Mouse (Mus musculus) lung, postnatal 25 days (tissue): ENCODE data around the gene Chaf1b.
A peak's percentile ranks its signal among the peaks of the same experiment; 100 is the strongest.

Experiments used
- DNase-seq: peaks from one replicate; pipeline ENCODE4 v3.0.0; 2022; ENCODE audit warnings: low spot score

Gene Chaf1b

DNA sequence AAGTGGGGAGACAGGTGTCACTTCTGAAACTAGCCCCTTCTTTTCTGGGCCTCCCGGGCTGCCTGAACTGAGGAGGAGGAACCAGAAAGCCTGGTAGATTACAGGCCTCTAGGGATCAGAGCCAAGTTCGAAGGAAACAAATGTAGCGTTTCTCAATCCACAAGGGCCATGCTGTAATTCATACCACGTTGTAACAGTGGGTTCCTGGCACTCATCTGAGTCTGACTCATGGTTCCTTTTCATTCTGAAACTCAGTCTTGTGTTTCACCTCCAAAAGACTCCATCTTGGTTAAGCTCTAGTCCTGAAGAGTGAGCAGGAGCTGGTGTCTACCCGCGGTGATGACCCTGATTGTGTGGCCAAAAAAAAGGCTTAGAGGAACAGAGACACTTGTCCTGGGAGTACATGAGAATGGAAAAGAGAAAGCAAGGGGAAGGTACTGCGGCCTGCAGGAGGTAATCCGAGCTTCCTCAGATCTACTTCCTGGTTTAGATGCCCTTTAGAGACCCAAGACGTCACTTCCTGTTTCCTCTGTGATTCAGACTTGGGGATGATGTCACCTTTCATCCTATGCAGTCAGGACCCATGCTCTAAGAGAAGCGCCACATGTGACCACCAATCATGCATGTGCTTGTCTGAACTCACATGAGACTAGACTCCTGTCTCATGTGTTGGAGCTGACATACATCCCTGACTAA, 30.3 kb downstream of the Chaf1b start:
- DNase-seq, result peak; percentile 68

DNA sequence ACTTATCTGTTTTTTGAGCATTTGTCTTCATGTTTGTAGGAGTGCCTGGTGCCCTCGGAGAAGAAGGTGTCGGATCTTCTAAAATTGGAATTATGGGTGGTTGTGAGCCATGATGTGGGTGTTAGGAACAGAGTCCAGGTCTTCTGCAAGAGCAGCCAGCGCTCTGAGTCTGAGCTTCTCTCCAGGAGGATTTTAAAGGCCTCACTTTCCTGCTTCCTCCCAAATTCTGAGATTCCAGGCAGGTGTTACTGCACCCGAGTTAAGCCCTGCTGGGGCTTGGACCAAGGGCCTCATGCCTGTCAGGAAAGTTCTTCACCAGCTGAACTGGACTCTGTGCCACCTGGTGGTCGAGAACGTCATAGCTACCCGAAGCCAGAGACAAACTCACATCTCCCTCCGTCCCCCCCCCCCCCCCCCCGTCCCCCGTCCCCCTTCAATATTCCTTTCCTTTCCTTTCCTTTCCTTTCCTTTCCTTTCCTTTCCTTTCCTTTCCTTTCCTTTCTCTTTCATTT, 31.7 kb downstream of the Chaf1b start:
- peak; percentile 55 for DNase-seq

DNA sequence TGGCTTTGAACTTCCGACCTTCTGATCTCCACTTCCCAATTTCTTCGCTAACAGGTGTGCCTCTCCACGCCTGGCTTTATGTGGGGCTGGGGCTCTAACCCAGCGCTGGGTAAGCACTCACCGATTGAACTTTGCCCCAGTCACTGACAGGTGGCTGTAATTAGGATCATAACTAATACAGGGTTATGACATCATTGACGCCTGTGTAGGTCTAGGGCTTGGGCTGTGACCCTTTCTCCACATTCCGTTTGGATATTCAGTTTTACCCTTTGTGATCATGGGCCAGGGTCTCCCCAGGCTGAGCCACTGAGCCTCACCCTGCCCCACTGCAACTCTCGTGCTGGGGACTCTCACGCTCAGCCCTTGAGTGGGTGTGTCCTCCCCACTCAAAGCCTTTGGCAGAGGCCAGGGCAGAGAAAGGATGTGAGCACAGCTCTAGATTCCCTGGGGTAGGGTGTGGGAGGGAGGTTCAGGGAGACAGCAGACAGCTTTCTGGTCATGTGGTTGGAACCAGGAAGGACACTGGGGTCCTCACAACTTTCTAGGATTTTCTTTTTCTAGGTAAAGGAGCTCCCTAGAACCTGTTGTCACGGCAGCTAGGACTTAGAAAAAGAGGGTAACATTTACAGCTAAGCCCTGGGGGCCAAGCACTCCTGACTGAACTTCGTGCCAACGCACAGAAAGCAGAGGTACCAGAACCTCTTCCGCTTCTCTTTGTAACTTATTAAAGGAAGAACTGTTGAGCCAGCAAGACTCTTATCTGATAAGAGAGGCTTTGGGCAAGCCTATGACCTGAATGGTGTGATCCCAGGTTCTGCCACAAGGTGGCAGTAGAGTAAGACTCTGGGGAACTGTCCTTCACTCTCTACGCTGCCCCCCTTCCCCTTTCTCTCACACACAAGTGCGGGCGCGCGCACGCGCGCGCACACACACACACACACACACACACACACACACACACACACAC, 34.3 kb downstream of the Chaf1b start:
- peak; percentile 83 for DNase-seq

DNA sequence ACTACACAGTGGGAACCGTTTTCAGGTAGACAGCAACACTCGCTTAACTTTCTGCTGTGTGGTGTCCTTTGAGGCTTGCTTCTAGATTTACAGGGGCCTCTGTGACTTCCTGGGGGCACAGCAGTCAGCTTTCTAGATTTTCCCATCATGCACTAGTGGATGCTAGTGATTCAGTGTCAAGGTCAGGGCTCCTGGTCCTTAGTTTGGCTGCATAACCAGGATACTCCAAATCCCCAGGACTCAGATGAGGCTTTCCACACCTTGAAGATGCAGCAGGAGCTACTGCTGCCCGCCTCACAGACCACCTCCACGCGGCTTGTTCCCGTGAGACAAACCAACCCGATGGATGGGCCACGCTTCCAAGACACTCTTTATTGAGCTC, 35.0 kb downstream of the Chaf1b start:
- no peak for DNase-seq

DNA sequence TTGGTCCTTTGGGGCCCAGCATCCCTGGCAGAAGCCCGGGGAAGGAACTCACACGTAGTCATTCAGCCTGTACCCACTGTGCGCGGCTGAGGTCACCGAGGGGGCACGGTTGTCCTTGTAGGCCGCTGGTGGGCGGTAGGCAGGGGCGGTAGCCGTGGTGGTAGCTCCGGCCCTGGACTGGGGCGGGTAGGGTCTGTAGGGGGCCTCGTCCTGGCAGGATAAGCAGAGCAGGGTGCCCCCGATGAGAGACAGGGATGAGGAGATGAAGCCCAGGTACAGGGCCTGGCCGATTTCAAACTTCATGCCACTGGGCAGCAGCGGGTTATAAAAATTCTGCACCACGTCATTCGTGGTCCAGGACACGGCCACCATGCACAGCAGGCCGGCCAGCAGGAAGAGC, 35.5 kb downstream of the Chaf1b start:
- no peak for DNase-seq

DNA sequence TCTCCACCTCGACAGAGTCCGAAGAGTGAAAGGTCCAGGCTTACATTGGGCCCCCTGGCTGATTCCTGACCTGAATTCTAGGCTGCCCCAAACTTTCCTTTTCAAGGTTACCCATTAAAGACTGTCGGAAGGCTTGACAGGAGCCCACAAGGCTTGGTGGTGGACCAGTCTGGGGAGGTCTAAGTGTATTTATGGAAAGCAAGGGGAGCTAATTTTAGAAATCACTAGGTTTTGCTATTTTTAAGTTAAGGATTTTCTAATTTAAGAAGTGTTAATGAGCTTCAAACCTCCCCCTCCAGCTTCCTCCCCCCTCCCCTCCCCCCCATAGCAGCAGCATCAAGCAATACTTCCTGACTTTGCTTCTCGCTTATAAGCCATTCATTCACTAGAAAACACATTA, 37.0 kb downstream of the Chaf1b start:
- DNase-seq, result no peak

DNA sequence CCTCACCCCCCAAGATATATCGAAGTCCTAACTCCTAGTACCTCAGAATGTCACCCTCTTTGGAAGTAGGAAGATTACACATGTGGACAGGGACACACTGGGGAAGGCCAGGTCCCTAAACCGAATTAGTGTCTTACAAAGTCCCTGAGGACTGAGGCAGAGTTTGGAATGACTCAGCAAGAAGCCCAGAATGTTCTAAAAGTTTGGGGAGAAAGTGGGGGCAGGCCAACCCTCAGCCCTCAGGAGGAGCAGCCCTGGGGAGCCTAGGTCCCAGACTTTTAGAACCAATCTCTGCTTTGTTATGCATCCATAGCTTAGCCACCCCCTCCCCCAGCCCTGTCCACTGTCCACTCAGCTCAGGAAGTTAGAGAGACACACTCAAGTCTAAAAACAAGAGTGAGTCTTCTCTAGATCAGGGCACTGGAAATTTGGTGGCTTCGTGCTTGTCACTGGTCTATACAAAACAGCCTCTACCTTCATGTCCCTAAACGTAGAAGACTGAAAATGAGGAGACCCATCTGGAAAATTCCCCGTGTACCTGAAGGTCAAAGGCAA, 39.2 kb downstream of the Chaf1b start:
- no peak for DNase-seq

DNA sequence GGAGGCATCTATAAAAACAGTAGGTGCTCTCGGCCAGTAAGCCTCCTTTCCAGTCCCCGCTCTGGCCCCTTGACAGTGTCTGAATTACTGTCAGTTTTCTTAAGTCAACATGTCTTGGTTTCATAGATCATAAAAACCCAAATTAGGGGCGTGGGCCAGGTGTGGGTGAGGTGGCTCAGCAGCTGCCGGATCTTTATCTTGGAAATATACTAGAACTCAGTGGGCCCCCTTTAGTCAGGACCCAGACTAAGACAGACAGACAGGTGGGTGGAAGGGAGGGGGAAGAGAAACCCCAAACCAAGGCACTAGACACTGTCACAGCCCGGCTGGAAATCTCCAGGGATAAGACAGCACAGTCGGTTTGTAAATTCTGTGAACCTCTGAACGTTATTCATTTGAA, 40.1 kb downstream of the Chaf1b start:
- DNase-seq, result no peak

DNA sequence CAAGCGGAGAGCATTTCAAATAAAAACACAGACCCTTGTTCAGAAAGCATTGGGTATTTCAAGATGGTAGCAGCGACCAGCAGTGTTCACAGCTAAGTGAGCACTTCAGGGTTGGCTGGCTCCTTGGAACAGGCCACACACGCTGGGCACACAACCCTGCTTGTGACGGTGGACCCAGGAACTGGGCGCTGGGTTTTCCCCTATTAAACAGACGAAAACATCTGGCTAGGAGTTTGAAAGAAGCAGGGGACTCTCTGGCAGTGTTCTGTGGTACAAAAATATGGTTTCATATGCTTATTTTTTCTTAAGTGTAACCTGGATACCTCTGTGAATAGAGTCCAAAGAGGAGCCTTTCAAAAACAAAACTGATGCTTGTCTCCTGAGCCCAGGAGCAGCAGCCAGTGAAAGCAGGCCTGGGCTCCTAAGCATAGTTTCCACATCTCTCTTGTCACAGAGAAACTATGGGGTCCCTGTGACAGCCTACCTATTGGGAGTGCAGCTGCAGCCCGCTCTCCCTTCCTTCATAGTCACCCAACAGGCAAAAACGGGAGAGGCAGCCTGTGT, 42.1 kb downstream of the Chaf1b start:
- DNase-seq, result no peak

DNA sequence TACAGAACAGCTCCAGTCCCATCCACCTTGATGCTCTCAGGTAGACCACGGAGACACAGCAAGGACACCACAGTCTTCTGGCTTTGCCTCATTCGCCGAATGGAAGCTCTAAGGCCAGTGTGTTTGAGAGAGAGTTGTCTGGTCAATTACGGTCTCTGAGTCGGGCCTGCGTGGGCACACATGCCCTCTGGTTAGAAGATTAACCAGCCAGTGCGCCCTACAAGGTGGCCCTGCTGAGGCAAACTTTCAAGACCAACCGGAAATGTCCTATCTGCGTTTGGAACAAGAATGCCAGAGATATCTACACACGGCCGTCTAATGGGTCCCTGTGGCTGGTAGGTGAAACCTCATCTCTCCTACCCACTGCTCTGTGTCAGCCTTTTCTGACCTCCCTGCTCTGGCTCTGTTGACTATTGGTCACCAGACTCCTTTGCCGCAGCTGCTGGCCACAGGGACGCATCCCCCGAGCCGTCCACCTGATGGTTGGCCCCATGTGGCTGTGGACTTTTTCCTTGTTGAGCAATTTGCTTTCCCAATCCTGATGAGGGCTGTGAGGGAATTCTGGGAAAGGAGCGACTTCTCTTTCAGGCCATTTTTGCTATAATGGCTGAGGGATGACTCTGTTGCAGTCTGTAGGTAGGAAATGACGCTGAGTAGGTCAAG, 45.8 kb downstream of the Chaf1b start:
- no peak for DNase-seq

DNA sequence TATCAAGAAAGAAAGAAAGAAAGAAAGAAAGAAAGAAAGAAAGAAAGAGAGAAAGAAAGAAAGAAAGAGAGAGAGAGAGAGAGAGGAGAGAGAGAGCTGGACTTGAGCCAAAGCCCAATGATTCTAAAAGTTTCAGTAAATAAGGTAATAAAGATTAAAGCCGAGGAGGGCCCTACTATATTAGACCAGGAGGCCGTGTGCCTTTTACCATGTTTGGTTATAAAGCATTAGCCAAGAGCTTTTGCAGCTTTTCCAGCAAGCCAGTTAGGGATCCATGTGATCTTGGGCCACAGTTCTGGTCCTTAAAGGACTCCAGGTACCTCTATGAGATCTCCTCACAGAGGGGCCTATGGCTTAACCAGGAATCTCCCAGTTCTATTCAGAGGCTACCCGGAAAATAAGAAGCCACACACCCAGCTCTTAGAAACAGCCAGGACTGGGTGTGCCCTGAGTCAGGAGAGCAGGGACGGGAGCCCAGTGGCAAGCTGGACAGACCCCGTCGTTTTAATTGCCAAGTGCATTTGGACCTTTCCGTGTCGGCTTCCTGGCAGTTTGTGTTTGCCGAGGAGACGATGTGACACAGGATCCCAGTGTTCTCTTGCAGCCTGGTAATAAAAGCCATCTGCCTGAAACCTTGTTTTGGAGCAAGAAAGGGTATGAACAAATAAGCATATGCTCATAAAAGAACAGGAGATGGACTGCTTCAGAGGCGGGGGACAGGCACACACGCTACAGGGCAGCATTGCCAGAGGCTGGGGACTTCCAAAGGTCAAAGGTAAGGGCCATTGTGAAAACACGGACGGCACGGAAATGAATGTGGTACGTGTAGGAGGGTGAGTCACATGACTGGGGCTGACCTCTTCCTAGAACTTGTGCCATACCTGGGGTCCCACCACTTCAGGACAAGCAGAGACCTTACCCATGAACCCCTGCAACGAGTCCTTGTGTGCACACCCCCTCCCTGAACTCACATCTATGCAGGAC, 48.8 kb downstream of the Chaf1b start:
- DNase-seq, result no peak

DNA sequence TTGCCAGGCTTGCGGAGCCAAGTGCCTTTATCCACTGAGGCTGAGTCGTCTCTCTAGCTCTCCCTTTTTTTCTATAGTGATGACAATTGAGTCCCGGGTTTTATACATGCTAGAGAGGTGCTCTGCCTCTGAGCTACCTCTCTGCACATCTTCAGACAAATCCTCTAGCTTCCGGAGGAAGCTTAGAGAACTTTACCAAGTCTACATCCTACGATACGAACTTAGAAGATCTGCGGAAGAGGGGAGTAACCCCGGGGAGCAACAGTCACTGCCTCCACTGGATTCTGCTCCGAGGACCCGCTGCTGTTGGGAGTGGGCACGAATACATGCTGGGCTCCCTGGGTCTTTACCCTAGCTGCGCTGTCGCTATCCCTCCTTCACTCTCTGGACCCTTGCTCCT, 50.9 kb downstream of the Chaf1b start:
- no peak for DNase-seq

DNA sequence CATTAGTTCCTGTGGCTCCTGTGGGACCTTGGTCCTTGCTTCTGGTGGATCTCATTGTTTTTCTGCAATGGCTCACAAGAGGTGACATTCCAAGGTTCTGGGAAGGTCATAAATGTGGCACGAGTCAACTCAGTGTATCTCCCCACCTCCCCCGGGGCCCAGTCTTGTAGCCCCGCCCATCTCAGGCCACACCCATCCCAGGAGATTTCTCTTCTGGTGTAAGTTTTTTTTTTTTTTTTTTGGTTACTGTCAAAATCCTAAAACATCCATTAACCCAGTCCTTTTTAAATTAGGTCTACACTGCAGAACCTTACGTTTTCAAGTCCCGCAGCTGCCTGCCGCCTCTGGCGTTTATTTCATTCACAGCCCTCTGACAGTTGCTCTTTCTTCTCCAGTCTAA, 51.3 kb downstream of the Chaf1b start:
- DNase-seq, result no peak

DNA sequence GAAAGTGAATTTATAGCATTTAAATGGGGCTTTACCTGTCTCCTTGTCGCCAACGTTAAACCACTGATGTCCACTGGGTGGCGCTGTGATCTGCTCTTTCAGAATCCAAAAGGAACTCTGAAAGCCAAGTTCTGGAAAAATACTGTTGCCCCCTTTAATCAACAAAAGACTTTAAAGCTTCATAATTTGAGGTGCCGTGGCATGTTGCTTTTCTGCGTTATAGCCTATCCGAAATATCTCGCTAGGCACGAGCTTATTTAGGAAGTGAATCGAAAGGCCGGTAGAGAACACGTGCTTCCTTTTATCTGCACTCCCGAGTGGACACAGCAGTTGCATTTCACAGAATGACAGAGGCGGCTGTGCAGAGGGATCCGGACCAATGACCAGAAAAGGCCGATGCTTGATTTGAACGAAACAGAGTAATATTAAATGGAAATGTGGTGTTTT, 54.7 kb downstream of the Chaf1b start:
- DNase-seq, result peak; percentile 44

DNA sequence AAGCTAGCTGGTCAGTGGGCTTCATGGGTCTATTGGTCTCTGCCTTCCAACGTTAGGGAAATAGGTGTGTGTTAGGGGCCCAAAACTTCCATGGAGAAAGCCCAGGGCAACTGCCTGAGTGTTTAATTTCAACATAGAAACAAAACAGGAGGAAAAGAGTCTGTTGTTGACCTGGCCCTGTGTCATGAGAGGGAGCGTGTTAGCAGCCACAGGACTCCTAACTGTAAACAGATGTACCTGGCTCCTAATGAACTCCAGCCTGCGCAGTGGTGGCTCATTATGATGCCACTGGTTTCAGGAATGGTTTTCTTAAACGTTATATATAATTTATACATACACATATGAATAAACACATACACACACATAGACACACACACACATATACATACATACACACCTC, 56.3 kb downstream of the Chaf1b start:
- DNase-seq, result no peak

DNA sequence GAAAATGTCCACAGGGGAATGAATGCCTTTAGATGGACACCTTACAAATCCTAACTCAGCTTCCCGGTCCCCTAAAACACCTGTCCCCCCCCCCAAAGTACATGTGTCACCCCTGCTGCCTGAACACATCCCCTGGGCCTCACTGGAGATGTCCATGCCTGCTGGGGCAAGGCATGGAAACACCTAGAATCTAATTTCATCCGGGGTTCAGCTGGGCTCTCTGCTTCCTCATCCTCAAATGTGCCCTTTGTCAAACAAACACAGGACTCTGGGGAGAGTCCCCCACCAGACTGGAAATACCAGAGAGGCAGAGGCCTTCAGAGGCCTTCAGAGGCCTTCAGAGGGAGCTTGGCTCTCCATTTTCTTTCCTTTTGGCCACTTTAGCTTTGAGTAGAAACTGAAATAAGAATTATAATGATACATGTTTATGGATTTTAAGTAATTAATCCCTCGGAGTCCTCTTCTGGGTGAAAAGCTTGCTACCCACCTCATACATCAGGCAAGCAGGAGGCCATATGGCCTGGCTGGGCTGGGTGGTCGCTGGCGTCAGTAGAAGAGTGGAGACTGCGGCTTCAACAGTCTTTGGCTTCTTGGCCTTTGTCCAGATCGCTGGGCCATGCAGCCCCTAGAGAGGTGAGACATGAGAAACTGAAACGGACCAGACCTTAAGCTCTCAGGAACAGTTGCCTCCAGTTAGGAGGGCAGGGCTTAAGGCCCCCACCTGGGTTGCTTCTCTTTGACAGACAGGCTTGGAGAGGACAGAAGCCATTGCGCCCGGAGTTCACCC, 58.3 kb downstream of the Chaf1b start:
- DNase-seq, result no peak

DNA sequence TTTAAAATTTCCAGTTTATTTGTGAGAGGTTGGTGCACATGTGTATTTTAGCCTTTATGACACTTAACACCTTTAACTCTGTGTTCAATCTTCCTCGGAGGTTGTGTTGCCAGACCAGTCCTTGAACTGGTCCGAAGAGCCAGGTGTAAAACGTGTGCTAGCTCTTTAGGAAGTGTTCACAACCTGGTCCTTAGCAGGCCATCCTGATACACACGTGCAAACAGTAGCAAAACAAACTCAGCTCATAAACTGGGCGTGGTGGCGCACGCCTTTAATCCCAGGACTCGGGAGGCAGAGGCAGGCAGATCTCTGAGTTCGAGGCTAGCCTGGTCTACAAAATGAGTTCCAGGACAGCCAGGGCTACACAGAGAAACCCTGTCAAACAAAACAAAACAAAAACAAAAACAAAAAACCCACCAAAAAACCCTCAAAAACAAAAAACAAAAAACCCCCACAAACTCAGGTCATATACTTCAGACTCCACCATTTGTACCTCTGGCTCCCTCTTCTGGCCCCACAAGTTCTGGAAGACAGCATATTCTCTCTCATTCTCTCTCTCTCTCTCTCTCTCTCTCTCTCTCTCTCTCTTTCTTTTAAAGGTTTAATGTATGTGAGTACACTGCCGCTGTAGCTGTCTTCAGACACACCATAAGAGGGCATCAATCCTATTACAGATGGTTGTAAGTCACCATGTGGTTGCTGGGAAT, 59.2 kb downstream of the Chaf1b start:
- DNase-seq, result no peak

DNA sequence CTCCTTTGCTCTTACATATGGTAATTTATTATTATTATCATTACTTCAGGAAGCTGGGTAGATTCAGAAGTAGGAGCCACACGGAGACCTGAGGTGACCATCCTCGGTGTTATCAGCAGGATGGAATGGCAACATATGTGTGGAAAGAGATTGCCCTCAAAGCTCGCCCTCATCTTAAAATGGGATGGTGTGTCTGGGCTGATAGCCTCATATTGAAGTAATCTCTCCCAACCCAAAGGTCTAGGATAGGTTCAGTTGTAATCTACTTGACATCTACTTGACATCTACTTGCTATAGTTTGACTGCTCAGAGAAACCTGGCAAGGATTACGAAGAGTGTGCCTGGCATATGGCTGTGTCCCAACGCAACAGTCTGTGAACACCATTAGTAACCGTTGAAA, 60.6 kb downstream of the Chaf1b start:
- no peak for DNase-seq

DNA sequence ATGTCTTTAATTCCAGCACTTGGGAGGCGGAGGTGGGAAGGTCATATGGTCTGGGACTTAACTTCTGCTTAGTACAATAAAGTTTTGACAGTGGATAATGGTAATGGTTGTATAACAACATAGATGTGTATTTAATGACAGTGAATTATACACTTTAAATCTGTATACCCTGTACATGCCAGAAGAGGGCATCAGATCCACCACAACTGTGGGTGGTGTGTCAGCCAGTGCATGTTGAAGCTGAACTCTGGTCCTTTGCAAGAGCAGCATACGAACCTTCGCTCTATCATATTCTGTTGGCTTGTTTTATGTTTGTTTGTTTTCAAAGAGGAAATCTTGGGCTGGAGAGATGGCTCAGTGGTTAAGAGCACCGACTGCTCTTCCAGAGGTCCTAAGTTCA, 63.7 kb downstream of the Chaf1b start:
- DNase-seq, result no peak
